Mouse (Mus musculus) G1E (cell line): ENCODE measurements around the gene Ndufs3.

Experiments
- CTCF ChIP-seq: IDR thresholded peaks from 2 replicates; pipeline ENCODE4 v1.5.1; 2012; ENCODE audit warnings: low read depth, low read length, inconsistent platforms, mixed read lengths
- GATA1 ChIP-seq: IDR thresholded peaks from 2 replicates; pipeline ENCODE4 v1.6.1; 2012; ENCODE audit warnings: borderline replicate concordance, low read length, inconsistent platforms, mixed read lengths
- POLR2AphosphoS5 ChIP-seq: IDR thresholded peaks from 2 replicates; pipeline ENCODE4 v1.6.1; 2012; ENCODE audit warnings: low read depth, low read length, inconsistent platforms; ENCODE audit not compliant: insufficient replicate concordance
- TAL1 ChIP-seq: conservative IDR thresholded peaks from 2 replicates; pipeline ENCODE4 v1.6.1; 2012; ENCODE audit warnings: low read depth, low read length, inconsistent platforms, mixed read lengths

- TF ChIP-seq CTCF: no peak
- TF ChIP-seq TAL1: no peak
- TF ChIP-seq POLR2AphosphoS5: no peak
- no peak for TF ChIP-seq GATA1
Observed at GRCm38 (mm10) chr2:90917233-90917998, 12.8 kb upstream of the Ndufs3 start.
